Mouse (Mus musculus) myocyte (in vitro differentiated cells): ENCODE data around the gene 2510009E07Rik. TPM values are rescaled to one million over a fixed set of nuclear protein-coding genes. Genes with fewer than 3 reads are reported as not detected.

Source experiments
- H3K27me3 ChIP-seq: one replicate; pipeline ENCODE4 v1.6.1; 2011; ENCODE audit not compliant: control insufficient read depth, insufficient read depth, insufficient read length
- H3K36me3 ChIP-seq: one replicate; pipeline ENCODE4 v1.6.1; 2011; ENCODE audit not compliant: control insufficient read depth, insufficient read depth
- H3K4me2 ChIP-seq: one replicate; pipeline ENCODE4 v1.6.1; 2011; ENCODE audit warnings: low read depth, control low read depth
- H3K4me3 ChIP-seq: one replicate; pipeline ENCODE4 v1.5.1; 2011; ENCODE audit warnings: mild to moderate bottlenecking, control low read depth, moderate library complexity
- H3K79me2 ChIP-seq: one replicate; pipeline ENCODE4 v1.6.1; 2011; ENCODE audit not compliant: control insufficient read depth, insufficient read depth
- H3ac ChIP-seq: one replicate; pipeline ENCODE4 v1.6.1; 2011; ENCODE audit not compliant: control insufficient read depth, insufficient read length
- CEBPB ChIP-seq: IDR thresholded peaks from 2 replicates; pipeline ENCODE4 v1.6.1; 2011; ENCODE audit warnings: mild to moderate bottlenecking, moderate library complexity; ENCODE audit not compliant: poor library complexity, insufficient read depth, severe bottlenecking
- E2F4 ChIP-seq: IDR thresholded peaks from one replicate; pipeline ENCODE4 v1.6.1; 2011; ENCODE audit warnings: mild to moderate bottlenecking, control low read depth, moderate library complexity; ENCODE audit not compliant: insufficient read depth
- MAX ChIP-seq: IDR thresholded peaks from one replicate; pipeline ENCODE4 v1.6.1; 2011; ENCODE audit warnings: low read depth, mild to moderate bottlenecking, control low read depth
- MYOD1 ChIP-seq, 3 experiments: IDR thresholded peaks; one replicate each; pipeline ENCODE4 v1.6.1; 2011; ENCODE audit warnings: control low read depth in 2 of 3, low read depth in 2 of 3, mild to moderate bottlenecking in 2 of 3, moderate library complexity in 1 of 3; ENCODE audit not compliant: insufficient read length in 2 of 3, control insufficient read depth in 1 of 3
- MYOG ChIP-seq, 3 experiments: IDR thresholded peaks; one replicate each; pipeline ENCODE4 v1.6.1; 2011; ENCODE audit warnings: control low read depth in 2 of 3, low read depth in 2 of 3, mild to moderate bottlenecking in 2 of 3; ENCODE audit not compliant: insufficient read length in 2 of 3, control insufficient read depth in 1 of 3, insufficient read depth in 1 of 3
- POLR2A ChIP-seq: IDR thresholded peaks from one replicate; pipeline ENCODE4 v1.6.1; 2011; ENCODE audit warnings: low read depth, mild to moderate bottlenecking, control low read depth, moderate library complexity; ENCODE audit not compliant: insufficient read length
- POLR2AphosphoS2 ChIP-seq: IDR thresholded peaks from one replicate; pipeline ENCODE4 v1.6.1; 2011; ENCODE audit warnings: low read depth, control low read depth; ENCODE audit not compliant: insufficient read length
- REST ChIP-seq: IDR thresholded peaks from one replicate; pipeline ENCODE4 v1.6.1; 2011; ENCODE audit warnings: mild to moderate bottlenecking, control low read depth, moderate library complexity; ENCODE audit not compliant: insufficient read depth, insufficient read length
- SRF ChIP-seq: IDR thresholded peaks from one replicate; pipeline ENCODE4 v1.6.1; 2011; ENCODE audit warnings: low read depth; ENCODE audit not compliant: control insufficient read depth, insufficient read length
- TCF12 ChIP-seq: IDR thresholded peaks from one replicate; pipeline ENCODE4 v1.6.1; 2011; ENCODE audit warnings: mild to moderate bottlenecking, control low read depth; ENCODE audit not compliant: poor library complexity, insufficient read depth, severe bottlenecking
- TCF3 ChIP-seq: IDR thresholded peaks from one replicate; pipeline ENCODE4 v1.6.1; 2011; ENCODE audit warnings: low read depth, control low read depth; ENCODE audit not compliant: insufficient read length
- USF1 ChIP-seq: IDR thresholded peaks from one replicate; pipeline ENCODE4 v1.6.1; 2011; ENCODE audit warnings: low read depth, mild to moderate bottlenecking, control low read depth, moderate library complexity
- polyA plus RNA-seq: library from polyadenylated mRNA; unstranded; fragments of >200 nt; fragmentation: generic; extraction: Trizol; gene quantifications from one replicate; pipeline ENCODE4 v1.2.1, GENCODE M21; 2012; ENCODE audit warnings: missing spikeins

The 2510009E07Rik gene
- polyA plus RNA-seq, 1 experiment, result 4.4 TPM

- TF ChIP-seq POLR2A (no peak), SRF (no peak), MYOG (IDR thresholded peaks at IDR 0.05; ENCODE audit: control insufficient read depth in 1 of 3, insufficient read depth in 1 of 3, insufficient read length in 2 of 3, low read depth in 2 of 3) (no peak), MAX (no peak), POLR2AphosphoS2 (no peak), TCF3 (no peak), CEBPB (no peak), TCF12 (no peak), USF1 (no peak), MYOD1 (IDR thresholded peaks at IDR 0.05; ENCODE audit: control insufficient read depth in 1 of 3, insufficient read length in 2 of 3, low read depth in 2 of 3) (no peak), E2F4 (no peak), REST (no peak)
Observed at GRCm38 (mm10) chr16:21665423-21665986, 29.0 kb downstream of the 2510009E07Rik start.

GRCm38 (mm10) chr16:21664633-21665363 is 29.7 kb downstream of the 2510009E07Rik start:
- Histone ChIP-seq H3K4me2 (no peak overlapping the region), H3K4me3 (no peak overlapping the region), H3K79me2 (no peaks in the 10 kb centered on the region), H3ac (no peak overlapping the region), H3K36me3 (no peaks in the 10 kb centered on the region), H3K27me3 (no peaks in the 10 kb centered on the region)
- TF ChIP-seq MAX (no peak), SRF (no peak), MYOD1 (IDR thresholded peaks at IDR 0.05; ENCODE audit: control insufficient read depth in 1 of 3, insufficient read length in 2 of 3, low read depth in 2 of 3) (no peak), TCF12 (no peak), E2F4 (no peak), MYOG (IDR thresholded peaks at IDR 0.05; ENCODE audit: control insufficient read depth in 1 of 3, insufficient read depth in 1 of 3, insufficient read length in 2 of 3, low read depth in 2 of 3) (no peak), TCF3 (no peak), CEBPB (no peak), POLR2AphosphoS2 (no peak), REST (no peak), USF1 (no peak), POLR2A (no peak)

More at GRCm38 (mm10) chr16:21665423-21665986, 29.0 kb downstream of the 2510009E07Rik start:
- Histone ChIP-seq H3ac (no peak overlapping the region), H3K4me2 (no peak overlapping the region), H3K4me3 (no peak overlapping the region), H3K27me3 (no peaks in the 10 kb centered on the region), H3K79me2 (no peaks in the 10 kb centered on the region), H3K36me3 (no peaks in the 10 kb centered on the region)

DNA sequence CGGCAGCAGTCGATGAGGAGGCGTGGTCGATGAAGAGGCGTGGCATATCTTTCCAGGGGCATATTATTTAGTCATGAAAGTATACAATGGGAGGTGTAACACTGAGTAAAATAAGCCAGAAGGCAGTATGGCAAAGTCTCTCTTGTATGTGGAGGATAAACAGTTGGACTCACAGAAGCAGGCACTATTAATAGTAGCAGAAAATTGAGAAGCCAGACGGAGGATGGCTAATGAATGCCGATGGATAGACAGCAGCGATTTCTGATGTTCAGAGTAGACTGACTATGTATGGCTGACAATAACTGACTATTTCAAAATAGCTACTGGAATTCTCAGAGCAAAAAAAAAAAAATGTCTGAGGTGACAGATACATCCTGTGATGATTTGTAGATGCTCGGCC is 38.5 kb downstream of the 2510009E07Rik start:
- H3K27me3 ChIP-seq, result no peaks in the 10 kb centered on the region
- TF ChIP-seq TCF3, result no peak
- no peak for TF ChIP-seq POLR2A
- TF ChIP-seq USF1, result no peak
- TF ChIP-seq TCF12, result no peak
- TF ChIP-seq REST, result no peak
- no peak for TF ChIP-seq MYOG (IDR thresholded peaks at IDR 0.05; ENCODE audit: control insufficient read depth in 1 of 3, insufficient read depth in 1 of 3, insufficient read length in 2 of 3, low read depth in 2 of 3)
- no peak for TF ChIP-seq SRF
- TF ChIP-seq MAX, result no peak
- no peak for TF ChIP-seq MYOD1 (IDR thresholded peaks at IDR 0.05; ENCODE audit: control insufficient read depth in 1 of 3, insufficient read length in 2 of 3, low read depth in 2 of 3)
- TF ChIP-seq CEBPB, result no peak
- no peak for TF ChIP-seq E2F4
- TF ChIP-seq POLR2AphosphoS2, result no peak
- H3K79me2 ChIP-seq, result no peaks in the 10 kb centered on the region
- H3ac ChIP-seq, result no peak overlapping the region
- H3K36me3 ChIP-seq, result no peaks in the 10 kb centered on the region
- H3K4me2 ChIP-seq, result no peak overlapping the region
- no peak overlapping the region for H3K4me3 ChIP-seq

DNA sequence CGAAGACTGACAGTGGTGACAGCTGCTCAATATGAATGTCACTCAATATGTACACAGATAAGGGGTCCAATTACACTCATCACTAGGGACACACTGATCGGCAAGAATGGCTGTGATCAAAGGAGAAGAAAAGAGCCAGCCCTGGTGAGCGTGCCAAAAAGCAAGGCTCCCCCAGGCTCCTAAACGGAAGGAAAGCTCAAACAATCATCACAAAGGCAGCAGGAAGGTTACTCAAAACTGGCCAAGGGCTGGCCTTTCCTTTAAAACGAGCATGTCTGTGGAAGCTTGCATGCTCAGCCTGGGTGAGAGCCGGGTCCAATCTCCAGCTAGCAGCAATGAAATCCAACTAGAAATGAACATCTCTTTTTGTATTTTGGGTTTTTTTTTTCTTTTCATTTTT is 39.2 kb downstream of the 2510009E07Rik start:
- Histone ChIP-seq H3ac (no peak overlapping the region), H3K36me3 (no peaks in the 10 kb centered on the region), H3K4me2 (no peak overlapping the region), H3K4me3 (no peak overlapping the region), H3K27me3 (no peaks in the 10 kb centered on the region), H3K79me2 (no peaks in the 10 kb centered on the region)
- TF ChIP-seq TCF12 (no peak), REST (no peak)
